Mouse (Mus musculus): Measurements from ENCODE around the gene Ddah1.

- TF ChIP-seq HCFC1 (IDR thresholded peaks at IDR 0.05; ENCODE audit: borderline replicate concordance, insufficient read depth, low read length) (no peak), ZC3H11A (IDR thresholded peaks at IDR 0.05; ENCODE audit: borderline replicate concordance, low read depth, low read length) (no peak)
Observed at GRCm38 (mm10) chr3:145736562-145736961, 21.9 kb upstream of the Ddah1 start.

All from ES-E14 (cell line).